Mouse (Mus musculus) frontal cortex, postnatal 14 days (tissue): ENCODE results near the gene Poldip3.

Source experiments
- DNase-seq, 2 experiments: peaks; one replicate each; pipeline ENCODE4 v3.0.0; 2022; ENCODE audit warnings: low spot score in 2 of 2

The Poldip3 gene

DNA sequence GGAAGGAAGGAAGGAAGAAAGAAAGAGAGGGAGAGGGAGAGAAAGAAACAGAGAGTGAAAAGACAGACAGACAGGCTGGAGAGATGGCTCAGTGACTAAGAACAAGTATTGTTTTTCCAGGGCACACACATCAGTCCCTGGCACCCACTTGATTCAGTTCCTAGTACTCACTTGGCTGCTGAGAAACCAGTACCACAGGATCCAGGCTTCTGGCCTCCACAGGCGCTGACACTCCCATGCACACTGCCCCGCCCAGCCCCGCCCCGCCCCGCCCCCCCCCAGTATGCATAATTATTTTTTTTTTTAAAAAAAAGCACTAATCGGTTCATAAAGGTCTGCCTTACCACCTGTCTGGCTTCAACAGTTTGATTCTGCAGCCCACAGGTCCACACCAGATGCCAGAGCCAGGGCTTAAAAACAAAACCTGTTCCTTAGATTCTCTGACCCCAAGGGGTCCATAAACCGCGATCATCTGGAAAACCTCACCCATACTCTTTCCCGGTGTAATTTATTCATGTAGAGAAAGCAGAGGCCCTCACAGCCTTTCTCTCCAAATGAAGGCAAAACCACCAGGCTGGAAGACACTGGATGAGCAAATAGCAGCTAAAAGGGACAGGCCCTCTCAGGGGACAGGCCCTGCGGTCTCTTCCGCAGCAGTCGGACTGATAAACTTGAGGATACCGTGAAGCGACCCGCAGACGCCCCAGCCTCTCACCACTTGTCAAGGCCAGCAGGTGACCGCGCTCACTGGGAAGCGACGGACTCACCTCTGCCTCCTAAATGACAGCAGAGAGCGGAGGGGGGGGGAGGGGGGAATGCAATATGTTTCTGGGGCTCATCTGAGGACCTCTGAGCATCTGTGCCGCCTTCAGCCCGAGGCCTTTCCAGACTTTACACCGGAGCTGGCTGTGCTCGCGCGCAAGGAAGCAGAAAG lies 60.4 kb downstream of the Poldip3 start:
- DNase-seq, result no peak

DNA sequence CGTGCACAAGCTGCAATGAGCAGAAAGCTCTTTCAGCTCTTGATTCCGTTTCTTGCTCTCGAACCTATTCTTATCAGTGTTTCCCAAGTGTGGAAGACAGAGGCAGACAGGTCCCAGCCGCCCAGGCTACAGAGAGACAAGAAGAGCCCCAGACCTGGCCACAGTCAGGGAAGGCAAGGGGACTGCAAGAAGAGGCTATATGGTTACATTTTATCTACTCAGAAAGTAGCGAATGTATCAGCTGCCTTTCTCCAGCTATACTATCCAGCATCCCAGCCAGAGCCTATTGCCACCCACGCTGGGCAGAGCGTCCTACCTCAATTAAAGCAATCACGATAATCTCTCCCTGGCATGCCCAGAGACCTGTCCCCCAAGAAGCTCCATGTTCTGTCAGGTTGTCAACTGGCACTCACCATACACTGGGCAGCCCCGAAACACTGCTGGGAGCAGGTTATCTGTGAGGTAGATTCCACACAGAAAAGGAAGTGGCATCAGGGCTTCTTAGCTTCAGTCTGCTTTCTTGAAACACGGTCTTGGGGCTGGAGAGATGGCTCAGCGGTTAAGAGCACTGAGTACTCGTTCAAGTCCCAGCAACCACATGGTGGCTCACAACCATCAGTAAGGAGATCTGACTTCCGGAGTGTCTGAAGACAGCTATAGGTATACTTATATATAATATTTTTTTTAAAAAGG lies 62.4 kb downstream of the Poldip3 start:
- DNase-seq, result no peak

DNA sequence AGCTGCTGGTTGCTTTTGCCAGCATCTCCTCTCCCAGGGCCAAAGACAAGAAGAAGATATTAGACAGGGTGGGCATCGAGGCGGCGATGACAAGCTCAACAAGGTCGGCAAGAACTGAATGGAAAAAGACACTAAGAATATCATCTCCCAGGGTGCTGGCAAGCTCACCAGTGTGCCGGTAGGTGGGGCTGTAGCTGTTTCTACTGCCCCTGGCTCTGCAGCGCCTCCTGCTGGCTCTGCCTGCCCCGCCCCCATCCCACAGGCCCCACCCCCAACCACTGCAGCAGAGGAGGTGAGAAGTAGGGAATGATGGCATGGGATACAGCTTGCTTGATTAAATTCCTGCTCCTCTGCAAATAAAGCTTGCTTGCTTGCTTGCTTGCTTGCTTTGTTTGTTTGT lies 63.3 kb downstream of the Poldip3 start:
- no peak for DNase-seq

DNA sequence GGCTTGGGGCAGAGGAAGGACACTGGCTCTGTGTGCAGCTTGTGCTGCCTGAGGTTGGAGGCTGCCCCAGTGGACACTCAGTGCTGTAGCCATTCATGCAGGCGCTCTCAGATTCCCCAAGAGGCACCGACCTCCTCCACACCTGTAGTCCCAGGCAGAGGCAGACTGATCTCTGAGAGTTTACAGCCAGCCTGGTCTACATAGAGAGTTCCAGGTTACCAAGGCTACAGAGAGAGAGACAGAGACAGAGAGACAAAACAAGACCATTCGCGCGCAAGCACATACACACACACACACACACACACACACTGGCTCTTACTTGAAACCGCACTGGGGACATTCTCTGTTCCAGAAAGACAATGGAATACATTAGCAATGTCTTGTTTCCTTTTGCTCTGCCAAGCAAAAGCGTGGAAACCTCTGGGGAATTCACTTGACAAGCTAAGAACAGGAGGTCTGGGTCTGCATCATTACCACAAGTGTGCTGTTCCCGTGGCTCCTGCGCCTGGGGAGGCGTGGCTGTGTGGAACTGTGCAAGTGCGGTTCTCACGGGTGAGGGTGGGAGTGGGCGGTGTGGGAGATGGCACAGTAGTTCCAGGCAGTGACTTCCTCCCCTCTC lies 65.1 kb downstream of the Poldip3 start:
- peak in 1 of 2 experiments; percentile 20 for DNase-seq

DNA sequence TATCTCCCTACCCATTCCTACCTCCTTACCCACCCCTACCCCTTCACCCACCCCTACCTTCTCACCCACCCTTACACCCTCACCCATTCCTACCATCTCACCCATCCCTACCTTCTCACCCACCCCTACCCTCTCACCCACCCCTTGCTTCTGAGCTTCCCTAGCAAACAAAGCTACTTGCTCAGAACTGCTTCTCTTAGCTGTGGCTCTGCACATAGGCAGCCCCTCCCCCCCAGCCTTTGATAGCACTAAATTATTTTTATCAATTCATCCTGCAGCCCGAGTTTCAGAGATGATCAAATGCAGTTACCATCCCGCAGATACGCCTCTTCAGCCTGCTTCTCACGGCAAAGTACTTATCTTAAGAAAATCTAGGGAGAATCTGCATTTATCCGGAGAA lies 65.7 kb downstream of the Poldip3 start:
- DNase-seq, result no peak
